Mouse (Mus musculus): ENCODE data around the gene Slc38a3. TPM values are rescaled to one million over a fixed set of nuclear protein-coding genes. Genes with fewer than 3 reads are reported as not detected.

The Slc38a3 gene
- polyA plus RNA-seq, 1 experiment: 77.9 TPM

DNA sequence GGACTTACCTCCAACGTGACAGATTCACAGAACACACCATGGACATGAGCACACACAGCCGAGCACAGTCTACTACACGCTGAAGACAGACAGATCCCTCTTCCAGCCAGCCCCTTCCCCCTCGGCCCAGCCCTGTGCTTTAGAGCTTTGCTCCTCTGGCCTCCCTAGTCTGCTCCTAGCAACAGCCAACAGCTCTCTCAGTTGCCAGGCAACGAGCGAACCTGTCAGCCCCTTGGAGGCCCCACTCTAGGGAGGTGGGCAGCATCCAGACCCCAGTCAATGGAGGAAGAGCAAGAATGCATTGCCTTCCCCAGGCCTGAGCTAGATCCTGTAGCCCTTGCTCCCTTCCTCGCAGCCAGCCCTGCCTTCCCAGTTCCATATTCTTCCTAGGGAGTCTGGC, 32.3 kb downstream of the Slc38a3 start:
- no peak overlapping the region for H3K4me3 ChIP-seq (ENCODE audit: insufficient read depth, low read depth, low read length)
- H3K4me1 ChIP-seq (ENCODE audit: control insufficient read depth, insufficient read depth, low read length): 0 out of 2 replicates have a peak, but pooled peaks cover 11% of the 10 kb centered on the region
- TF ChIP-seq CTCF (conservative IDR thresholded peaks at IDR 0.05; ENCODE audit: insufficient read depth, insufficient read length, low read depth, low read length): no peak
- TF ChIP-seq POLR2A (IDR thresholded peaks at IDR 0.05; ENCODE audit: low read depth, low read length): no peak
- 88% methylated on average over 7 of the region's 7 CpGs for WGBS
- no peaks in the 10 kb centered on the region for H3K27me3 ChIP-seq (replicated peaks; ENCODE audit: control insufficient read depth, insufficient read depth, low read length)
- H3K36me3 ChIP-seq (ENCODE audit: control insufficient read depth, insufficient read depth, low read length): no peaks in the 10 kb centered on the region
- no peak overlapping the region for H3K27ac ChIP-seq (ENCODE audit: insufficient read depth, low read depth, low read length)
- no peak for DNase-seq

DNA sequence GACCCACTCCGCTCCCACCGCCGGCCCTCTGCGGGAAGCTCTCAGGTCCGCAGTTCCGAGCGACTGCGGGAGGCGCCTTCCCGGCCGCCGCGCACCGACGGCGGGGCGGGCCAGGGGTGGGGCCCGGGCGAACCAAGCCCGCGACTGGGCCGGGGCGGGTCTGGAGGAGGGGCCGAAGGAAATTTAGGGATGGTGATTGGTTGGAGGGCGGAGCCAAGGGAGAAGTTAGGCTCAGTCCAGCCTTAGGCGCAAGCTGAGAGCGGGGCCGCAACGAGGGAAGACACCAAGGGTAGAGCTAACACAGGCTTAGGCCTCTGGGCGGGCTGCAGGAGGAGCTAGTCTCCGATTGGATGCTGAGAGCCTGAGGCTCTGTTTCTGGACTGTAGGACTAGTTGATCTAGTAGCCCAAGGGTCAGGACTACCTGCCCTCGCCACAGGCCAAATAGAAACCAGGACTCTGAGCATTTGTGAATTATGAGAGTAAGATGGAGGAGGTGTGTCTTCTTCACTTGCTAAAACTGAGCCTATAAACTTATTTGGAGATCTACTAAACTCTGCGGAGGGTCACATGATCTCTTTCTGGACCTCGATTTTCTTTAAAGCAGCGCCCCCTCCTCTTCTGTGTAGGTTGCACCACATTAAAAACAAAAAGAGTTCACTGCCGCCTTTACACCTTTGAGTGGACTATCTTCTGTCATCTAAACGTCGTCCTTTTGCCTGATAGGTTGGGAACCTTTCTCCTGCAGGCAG, 33.9 kb downstream of the Slc38a3 start, which contains the start of gene Gnai2:
Gene Gnai2, minus strand, starts transcription at position 89 of the 750 bp plus-strand sequence.
- TF ChIP-seq CTCF (conservative IDR thresholded peaks at IDR 0.05; ENCODE audit: insufficient read depth, insufficient read length, low read depth, low read length): no peak
- peak; percentile 62 for TF ChIP-seq POLR2A (IDR thresholded peaks at IDR 0.05; ENCODE audit: low read depth, low read length)
- Histone ChIP-seq H3K27ac (ENCODE audit: insufficient read depth, low read depth, low read length) (peak within 1 kb of the TSS; percentile 83), H3K27me3 (replicated peaks; ENCODE audit: control insufficient read depth, insufficient read depth, low read length) (no peaks in the 10 kb centered on the region), H3K4me1 (ENCODE audit: control insufficient read depth, insufficient read depth, low read length) (0 out of 2 replicates have a peak, but pooled peaks cover 3% of the 10 kb centered on the region), H3K4me3 (ENCODE audit: insufficient read depth, low read depth, low read length) (peak within 1 kb of the TSS; percentile 71), H3K36me3 (ENCODE audit: control insufficient read depth, insufficient read depth, low read length) (no peaks in the 10 kb centered on the region)
- peak; percentile 99 for DNase-seq
- 5% methylated on average over 38 of the region's 38 CpGs for WGBS

DNA sequence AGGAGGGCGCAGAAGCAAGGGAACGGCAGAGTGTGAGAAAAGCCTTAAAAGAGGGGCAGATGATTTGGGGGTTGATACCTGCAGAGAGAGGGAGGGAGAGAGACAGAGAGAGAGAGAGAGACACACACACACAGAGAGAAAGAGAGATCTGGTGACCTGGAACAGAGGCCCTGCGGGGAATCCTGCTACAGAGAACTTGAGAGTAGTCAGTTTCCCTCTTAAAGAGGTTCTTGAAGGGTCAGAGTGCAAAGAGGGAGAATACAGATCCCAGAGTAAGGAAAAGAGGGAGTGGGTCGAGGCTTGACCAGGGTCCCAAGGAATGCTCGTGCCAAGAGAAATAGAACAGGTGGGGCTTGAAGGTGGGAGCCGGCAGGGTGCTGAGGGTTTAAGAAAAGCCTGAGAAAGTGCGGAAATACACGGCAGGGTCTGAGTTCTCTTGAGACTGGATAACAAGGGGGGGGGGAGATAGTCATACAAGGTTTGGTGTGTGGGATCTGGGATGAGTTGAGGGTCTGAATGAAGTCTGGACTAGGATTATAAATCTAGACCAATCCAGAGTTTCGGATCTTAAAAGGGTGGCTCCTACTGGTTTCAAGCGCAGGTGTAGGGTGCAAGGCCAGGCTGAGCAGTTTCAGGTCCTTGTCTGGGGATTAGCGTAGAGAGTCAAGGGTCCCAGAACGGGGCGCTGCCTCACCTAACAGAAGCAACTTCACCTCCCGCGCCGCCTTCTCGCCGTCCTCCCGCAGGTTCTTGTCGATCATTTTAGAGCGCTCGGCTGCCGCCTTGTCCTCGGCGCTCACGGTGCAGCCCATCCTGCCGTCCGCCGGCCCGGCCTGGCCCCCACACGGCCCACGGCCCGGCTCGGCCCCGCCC, 34.7 kb downstream of the Slc38a3 start:
- H3K27me3 ChIP-seq (replicated peaks; ENCODE audit: control insufficient read depth, insufficient read depth, low read length): no peaks in the 10 kb centered on the region
- DNase-seq: no peak
- H3K4me3 ChIP-seq (ENCODE audit: insufficient read depth, low read depth, low read length): peak overlapping the region; percentile 71
- TF ChIP-seq POLR2A (IDR thresholded peaks at IDR 0.05; ENCODE audit: low read depth, low read length) (no peak), CTCF (conservative IDR thresholded peaks at IDR 0.05; ENCODE audit: insufficient read depth, insufficient read length, low read depth, low read length) (no peak)
- 0 out of 2 replicates have a peak, but pooled peaks cover 3% of the 10 kb centered on the region for H3K4me1 ChIP-seq (ENCODE audit: control insufficient read depth, insufficient read depth, low read length)
- WGBS: 3% methylated on average over 35 of the region's 35 CpGs
- H3K36me3 ChIP-seq (ENCODE audit: control insufficient read depth, insufficient read depth, low read length): no peaks in the 10 kb centered on the region
- H3K27ac ChIP-seq (ENCODE audit: insufficient read depth, low read depth, low read length): peak overlapping the region; percentile 83

DNA sequence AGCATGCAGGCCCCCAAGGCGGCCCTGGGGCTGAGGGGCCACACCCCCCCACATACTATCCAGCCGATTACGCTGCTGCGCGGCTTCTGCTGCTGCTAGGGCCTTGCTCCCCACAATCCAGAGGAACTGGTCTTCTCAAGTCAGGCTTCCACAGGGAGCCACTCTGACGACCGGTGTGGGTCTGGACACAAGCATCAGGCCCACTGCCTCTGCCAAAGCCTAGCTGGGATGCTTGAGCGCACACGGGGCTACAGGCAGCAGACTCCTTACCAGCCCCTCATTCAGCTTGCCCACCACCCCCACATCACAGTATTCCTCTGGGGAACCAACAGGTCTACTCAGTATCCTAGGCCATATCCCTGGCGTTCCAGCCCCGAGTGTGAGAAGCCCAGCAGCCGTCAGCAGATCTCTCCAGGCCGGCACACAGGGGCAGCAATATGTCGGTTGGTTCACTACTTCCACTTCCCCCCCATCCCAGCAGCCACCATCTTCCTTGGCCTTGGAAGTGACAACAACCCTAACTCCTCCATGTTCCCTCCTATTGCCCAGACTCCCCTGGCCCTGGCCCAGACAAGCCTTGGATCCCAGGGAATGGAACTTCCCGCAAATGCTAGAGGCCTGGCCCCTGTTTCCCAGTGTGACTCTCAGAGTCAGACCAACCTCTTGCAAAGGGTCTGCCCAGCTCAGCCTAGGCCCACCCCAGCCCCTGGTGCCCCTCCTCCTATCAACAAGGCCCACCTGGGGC, 35.5 kb downstream of the Slc38a3 start:
- TF ChIP-seq CTCF (conservative IDR thresholded peaks at IDR 0.05; ENCODE audit: insufficient read depth, insufficient read length, low read depth, low read length): no peak
- TF ChIP-seq POLR2A (IDR thresholded peaks at IDR 0.05; ENCODE audit: low read depth, low read length): no peak
- Histone ChIP-seq H3K4me1 (ENCODE audit: control insufficient read depth, insufficient read depth, low read length) (0 out of 2 replicates have a peak, but pooled peaks cover 3% of the 10 kb centered on the region), H3K4me3 (ENCODE audit: insufficient read depth, low read depth, low read length) (peak overlapping the region; percentile 71), H3K27me3 (replicated peaks; ENCODE audit: control insufficient read depth, insufficient read depth, low read length) (no peaks in the 10 kb centered on the region), H3K36me3 (ENCODE audit: control insufficient read depth, insufficient read depth, low read length) (no peaks in the 10 kb centered on the region), H3K27ac (ENCODE audit: insufficient read depth, low read depth, low read length) (peak overlapping the region; percentile 83)
- DNase-seq: peak; percentile 40
- WGBS: 2% methylated on average over 15 of the region's 15 CpGs

DNA sequence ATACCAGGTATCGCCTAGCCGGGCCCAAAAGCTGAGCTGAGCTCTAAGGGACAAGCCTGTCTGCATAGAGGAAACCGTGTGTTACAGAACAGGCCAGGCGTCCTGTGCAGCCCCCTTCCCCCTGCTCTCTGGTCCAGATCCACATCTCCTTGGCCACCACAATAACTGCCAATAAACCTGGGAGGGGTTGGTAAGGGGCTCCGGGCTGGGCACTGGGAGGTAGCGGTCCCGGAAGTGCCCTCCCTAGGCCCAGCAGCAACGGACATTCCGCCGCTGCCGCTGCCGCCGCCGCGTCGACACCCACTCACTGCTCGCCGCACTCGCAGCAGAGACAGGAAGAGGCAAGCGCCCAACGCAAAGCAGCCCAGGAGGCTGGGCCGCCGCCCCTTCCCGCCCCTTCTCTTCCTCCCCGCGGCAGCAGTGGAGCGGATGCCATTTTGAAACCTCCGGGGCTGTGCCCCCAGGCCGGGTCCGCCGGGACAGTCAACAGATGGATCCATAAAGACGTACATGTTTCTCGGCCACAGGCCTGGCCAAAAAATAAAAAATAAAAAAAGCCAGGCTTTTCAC, 36.2 kb downstream of the Slc38a3 start:
- 2% methylated on average over 33 of the region's 33 CpGs for WGBS
- H3K4me3 ChIP-seq (ENCODE audit: insufficient read depth, low read depth, low read length): peak overlapping the region; percentile 71
- 0 out of 2 replicates have a peak, but pooled peaks cover 3% of the 10 kb centered on the region for H3K4me1 ChIP-seq (ENCODE audit: control insufficient read depth, insufficient read depth, low read length)
- H3K27ac ChIP-seq (ENCODE audit: insufficient read depth, low read depth, low read length): peak overlapping the region; percentile 83
- no peaks in the 10 kb centered on the region for H3K36me3 ChIP-seq (ENCODE audit: control insufficient read depth, insufficient read depth, low read length)
- peak; percentile 87 for DNase-seq
- TF ChIP-seq CTCF (conservative IDR thresholded peaks at IDR 0.05; ENCODE audit: insufficient read depth, insufficient read length, low read depth, low read length) (no peak), POLR2A (IDR thresholded peaks at IDR 0.05; ENCODE audit: low read depth, low read length) (no peak)
- H3K27me3 ChIP-seq (replicated peaks; ENCODE audit: control insufficient read depth, insufficient read depth, low read length): no peaks in the 10 kb centered on the region

DNA sequence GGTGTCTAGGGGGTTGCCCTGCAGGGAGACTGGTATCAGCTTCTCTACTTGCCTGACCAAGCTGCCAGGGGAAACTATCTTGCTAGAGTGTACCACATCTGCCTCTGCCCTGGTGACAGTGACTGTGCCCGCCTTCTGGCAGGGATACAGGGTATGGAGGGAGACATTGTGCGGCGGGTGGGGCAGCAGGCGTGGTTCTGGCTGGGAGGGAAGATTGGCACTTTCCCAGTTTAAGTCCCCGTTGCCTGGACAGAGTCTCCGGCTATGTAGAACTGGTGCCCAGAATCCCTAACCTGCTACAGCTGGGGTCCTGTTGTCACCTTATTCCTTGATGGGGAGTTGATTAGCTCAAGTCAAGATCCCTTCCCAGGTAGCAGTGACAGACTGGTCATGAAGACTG, 36.9 kb downstream of the Slc38a3 start:
- H3K27me3 ChIP-seq (replicated peaks; ENCODE audit: control insufficient read depth, insufficient read depth, low read length): no peaks in the 10 kb centered on the region
- peak overlapping the region; percentile 70 for H3K27ac ChIP-seq (ENCODE audit: insufficient read depth, low read depth, low read length)
- H3K4me1 ChIP-seq (ENCODE audit: control insufficient read depth, insufficient read depth, low read length): peaks cover 8% of the 10 kb centered on the region; the same call in 1 of the 2 replicates
- H3K36me3 ChIP-seq (ENCODE audit: control insufficient read depth, insufficient read depth, low read length): no peaks in the 10 kb centered on the region
- H3K4me3 ChIP-seq (ENCODE audit: insufficient read depth, low read depth, low read length): peak overlapping the region; percentile 71
- WGBS: 33% methylated on average over 6 of the region's 6 CpGs
- TF ChIP-seq CTCF (conservative IDR thresholded peaks at IDR 0.05; ENCODE audit: insufficient read depth, insufficient read length, low read depth, low read length) (no peak), POLR2A (IDR thresholded peaks at IDR 0.05; ENCODE audit: low read depth, low read length) (no peak)
- peak; percentile 65 for DNase-seq

Measured in kidney, adult 2 months (tissue).